Mouse (Mus musculus) stomach, postnatal 0 days (tissue): ENCODE data around the gene 6030458C11Rik.

Source experiments
- CTCF ChIP-seq: IDR thresholded peaks from 2 replicates; pipeline ENCODE4 v1.5.1; 2016; ENCODE audit warnings: antibody characterized with exemption, low read depth, mild to moderate bottlenecking, moderate library complexity
- EP300 ChIP-seq: optimal IDR thresholded peaks from 2 replicates; pipeline ENCODE3; 2016; ENCODE audit warnings: antibody characterized with exemption

- TF ChIP-seq CTCF = peak; percentile 59
- TF ChIP-seq EP300 = no peak
Observed at GRCm38 (mm10) chr15:12863669-12864068, 39.2 kb upstream of the 6030458C11Rik start.
